Mouse (Mus musculus): ENCODE results near the gene Aox4.

- TF ChIP-seq CTCF (IDR thresholded peaks at IDR 0.05; ENCODE audit: extremely low read depth, insufficient read depth, low read length) = no peak
- no peak for TF ChIP-seq POLR2A (IDR thresholded peaks at IDR 0.05; ENCODE audit: extremely low read depth, insufficient read depth, low read length)
These were observed 71.4 kb downstream of the Aox4 start for GRCm38 (mm10) chr1:58281625-58281988.
